Mouse (Mus musculus): ENCODE results near the gene Lage3.

DNA sequence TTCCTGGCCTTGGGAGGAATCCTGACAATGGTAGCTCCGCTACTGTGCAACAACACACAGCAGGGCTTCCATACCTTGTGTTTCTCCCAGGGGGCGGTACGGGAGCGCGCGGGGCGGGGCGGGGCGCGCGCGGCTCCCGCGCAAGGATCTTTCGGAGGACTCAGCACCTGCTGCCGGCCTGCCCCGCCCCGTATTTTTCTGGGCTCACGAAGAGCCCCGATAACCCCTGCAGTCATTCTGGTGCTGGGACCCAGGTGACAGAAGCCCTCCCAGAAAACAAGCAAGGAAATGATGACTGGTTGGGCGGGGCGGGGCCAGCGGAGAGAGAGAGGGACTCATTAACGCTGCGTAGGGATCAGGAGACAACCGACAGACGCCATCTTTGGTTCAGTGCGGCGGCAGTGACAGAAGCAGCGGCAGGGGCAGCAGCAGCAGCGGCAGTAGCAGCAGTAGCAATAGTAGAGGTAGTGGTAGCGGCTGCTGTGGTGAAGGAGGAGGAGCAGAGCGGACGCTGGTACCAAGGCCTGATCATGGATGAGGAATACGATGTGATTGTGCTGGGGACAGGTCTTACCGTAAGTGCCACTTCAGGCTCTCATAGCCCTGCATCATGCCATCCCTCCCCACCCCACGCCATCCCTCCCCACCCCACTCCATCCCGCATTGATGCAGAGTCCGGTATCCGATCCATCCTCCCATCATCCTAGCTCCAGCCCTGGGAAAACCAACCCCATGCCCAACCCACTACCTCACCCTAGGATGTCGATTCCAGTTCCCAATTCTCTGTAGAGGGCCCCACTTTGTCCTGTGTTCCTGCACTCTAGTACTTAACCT lies 48.3 kb downstream of the Lage3 start, which contains the start of gene Gdi1:
- peak; percentile 36 for TF ChIP-seq CTCF (IDR thresholded peaks at IDR 0.05; ENCODE audit: low read depth)
- TF ChIP-seq EP300 (IDR thresholded peaks at IDR 0.05; ENCODE audit: low read depth): peak; percentile 24; the same call in 1 of the 2 replicates
